Mouse (Mus musculus) heart, postnatal 0 days (tissue): ENCODE measurements at regions not wholly inside any gene's neighbourhood (a gene's known extent, or its start where the extent isn't known, plus 50 kb on each side); places are given as distances from the start of the nearest gene placed in this dataset.
"Not testable (repeated sequence)": the region's sequence is repeated elsewhere in the genome, so short reads cannot be mapped to it uniquely, and the experiment has no call there.

Experiments
- CTCF ChIP-seq: IDR thresholded peaks from 2 replicates; pipeline ENCODE4 v1.5.1; 2016; ENCODE audit warnings: antibody characterized with exemption, control low read depth, low read depth
- EP300 ChIP-seq: IDR thresholded peaks from 2 replicates; pipeline ENCODE4 v1.6.1; 2016; ENCODE audit warnings: antibody characterized with exemption, low read depth

GRCm38 (mm10) chr12:21543962-21544361 lies 126.5 kb upstream of the Ywhaq start:
- not testable (repeated sequence) for TF ChIP-seq EP300, CTCF
